Mouse (Mus musculus): ENCODE data around the gene Maml3.

DNA sequence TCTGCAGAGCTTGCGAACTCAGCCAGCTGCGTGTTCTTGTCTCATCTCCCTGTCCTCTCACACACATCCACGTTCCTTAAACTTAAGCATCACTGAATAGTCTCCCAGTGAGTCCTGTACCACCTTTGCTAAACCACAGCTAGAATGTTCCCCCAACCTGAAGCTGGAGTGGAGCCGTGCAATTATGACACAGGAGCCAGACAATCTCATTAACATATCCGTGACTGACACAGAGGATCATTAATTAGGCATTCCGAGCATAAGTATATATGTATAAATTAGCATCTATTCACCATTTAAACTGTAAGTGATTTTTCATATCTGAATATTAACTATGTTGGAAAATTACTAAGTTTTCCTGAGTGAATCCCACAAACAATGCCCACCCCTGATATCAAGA is 181.1 kb downstream of the Maml3 start:
- TF ChIP-seq CTCF (IDR thresholded peaks at IDR 0.05; ENCODE audit: control insufficient read depth, insufficient read depth, insufficient read length): no peak
- TF ChIP-seq USF1 (IDR thresholded peaks at IDR 0.05; ENCODE audit: low read depth): no peak
- no peak for TF ChIP-seq MYOG (IDR thresholded peaks at IDR 0.05; ENCODE audit: control insufficient read depth, extremely low read depth, insufficient read length)
- no peak for TF ChIP-seq MYOD1 (IDR thresholded peaks at IDR 0.05; ENCODE audit: control insufficient read depth, insufficient read length, low read depth)

All from C2C12 (cell line).